ENCODE assay signal across 23 mouse cellular contexts in the genomic region with DNA sequence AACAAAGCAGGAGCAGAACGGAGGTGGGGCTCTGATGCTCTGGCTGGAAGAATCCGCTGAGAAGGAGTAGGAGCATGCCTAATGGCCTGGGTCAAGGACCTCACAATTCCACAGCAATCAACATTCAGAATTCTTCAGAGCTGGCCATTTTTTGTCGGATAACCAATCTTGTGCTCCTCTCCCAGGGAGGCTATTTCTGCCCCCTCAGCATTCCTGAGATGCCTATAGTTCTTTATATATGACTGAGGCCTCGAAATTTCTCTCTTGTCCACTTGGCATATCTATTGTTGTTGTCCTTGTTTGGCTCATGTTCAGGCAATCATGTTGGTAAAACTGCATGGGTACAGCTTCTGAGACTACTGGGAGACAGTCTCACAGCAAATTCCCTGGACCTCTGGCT.
DNase-seq lines count a peak whose midpoint lies in the region; ATAC-seq and TF ChIP-seq lines count a peak whose summit lies in the region.
"Had no signal": no experiment of that assay in that cellular context is flagged by ENCODE, and none has a peak within 500 bp of the region (broad histone marks: within the 10 kb centered on the region; RNA-seq: fewer than 3 reads in every experiment).

No protein-coding gene starts in this region.

- H3K9ac ChIP-seq in heart, embryonic 13.5 days, result no peak overlapping the region
- no peak overlapping the region for H3K9ac ChIP-seq in heart, embryonic 11.5 days (ENCODE audit: low read depth, low read length)
- H3K9ac ChIP-seq in kidney, postnatal 0 days (ENCODE audit: low read depth, low read length), result no peak overlapping the region
- H3K9ac ChIP-seq: embryonic facial prominence, embryonic 12.5 days; forebrain, embryonic 12.5 days; hindbrain, embryonic 14.5 days; liver, embryonic 12.5 days; midbrain, embryonic 15.5 days; neural tube, embryonic 12.5 days had no signal

- H3K36me3 ChIP-seq in heart, embryonic 13.5 days, result no peaks in the 10 kb centered on the region
- H3K36me3 ChIP-seq in heart, embryonic 11.5 days (ENCODE audit: control insufficient read depth, insufficient read depth, low read length), result no peaks in the 10 kb centered on the region
- H3K36me3 ChIP-seq in kidney, postnatal 0 days (ENCODE audit: insufficient read depth, low read length), result no peaks in the 10 kb centered on the region
- H3K36me3 ChIP-seq: embryonic facial prominence, embryonic 12.5 days; forebrain, embryonic 12.5 days; G1E; liver, embryonic 12.5 days; midbrain, embryonic 15.5 days; neural tube, embryonic 12.5 days had no signal

- H3K4me2 ChIP-seq in heart, embryonic 13.5 days, result no peak overlapping the region
- no peak overlapping the region for H3K4me2 ChIP-seq in heart, embryonic 11.5 days
- no peak overlapping the region for H3K4me2 ChIP-seq in kidney, postnatal 0 days (ENCODE audit: low read length)
- H3K4me2 ChIP-seq: embryonic facial prominence, embryonic 12.5 days; forebrain, embryonic 12.5 days; hindbrain, embryonic 14.5 days; liver, embryonic 12.5 days; midbrain, embryonic 15.5 days; neural tube, embryonic 12.5 days had no signal

- TF ChIP-seq CTCF in kidney, postnatal 0 days (IDR thresholded peaks at IDR 0.05; ENCODE audit: low read depth), result no peak

- no peak for ATAC-seq in heart, embryonic 13.5 days (ENCODE audit: extremely low read depth, insufficient number of reproducible peaks, low FRiP score, low TSS enrichment)
- ATAC-seq in heart, embryonic 11.5 days (replicated peaks; ENCODE audit: insufficient number of reproducible peaks, low FRiP score, low TSS enrichment), result no peak
- no peak for ATAC-seq in kidney, postnatal 0 days (replicated peaks; ENCODE audit: low FRiP score, low read depth)
- ATAC-seq: liver, embryonic 12.5 days; midbrain, embryonic 15.5 days had no signal

- H3K4me3 ChIP-seq in heart, embryonic 13.5 days, result no peak overlapping the region
- no peak overlapping the region for H3K4me3 ChIP-seq in heart, embryonic 11.5 days (ENCODE audit: low read depth, low read length)
- H3K4me3 ChIP-seq in kidney, postnatal 0 days (replicated peaks; ENCODE audit: low read depth, low read length), result no peak overlapping the region
- H3K4me3 ChIP-seq: embryonic facial prominence, embryonic 12.5 days; erythroblast, embryonic 14.5 days; forebrain, embryonic 12.5 days; liver, embryonic 12.5 days; midbrain, embryonic 15.5 days; neural tube, embryonic 12.5 days had no signal

- peak overlapping the region; percentile 53 for H3K27ac ChIP-seq in heart, embryonic 13.5 days (replicated peaks)
- no peak overlapping the region for H3K27ac ChIP-seq in heart, embryonic 11.5 days (ENCODE audit: low read depth, low read length)
- no peak overlapping the region for H3K27ac ChIP-seq in kidney, postnatal 0 days
- H3K27ac ChIP-seq: embryonic facial prominence, embryonic 12.5 days; forebrain, embryonic 12.5 days; hindbrain, embryonic 14.5 days; liver, embryonic 12.5 days; midbrain, embryonic 15.5 days; neural tube, embryonic 12.5 days had no signal

- peaks cover 22% of the 10 kb centered on the region for H3K4me1 ChIP-seq in heart, embryonic 13.5 days
- no peaks in the 10 kb centered on the region for H3K4me1 ChIP-seq in heart, embryonic 11.5 days (ENCODE audit: control insufficient read depth, insufficient read depth, low read length)
- no peaks in the 10 kb centered on the region for H3K4me1 ChIP-seq in kidney, postnatal 0 days (replicated peaks; ENCODE audit: insufficient read depth, low read length)
- H3K4me1 ChIP-seq: embryonic facial prominence, embryonic 12.5 days; forebrain, embryonic 12.5 days; liver, embryonic 12.5 days; midbrain, embryonic 15.5 days; neural tube, embryonic 12.5 days had no signal

- H3K9me3 ChIP-seq in heart, embryonic 13.5 days, result peaks cover 5% of the 10 kb centered on the region
- no peaks in the 10 kb centered on the region for H3K9me3 ChIP-seq in heart, embryonic 11.5 days (replicated peaks; ENCODE audit: control insufficient read depth, low read length)
- H3K9me3 ChIP-seq in kidney, postnatal 0 days (replicated peaks; ENCODE audit: low read length), result no peaks in the 10 kb centered on the region
- H3K9me3 ChIP-seq: embryonic facial prominence, embryonic 12.5 days; forebrain, embryonic 12.5 days; liver, embryonic 12.5 days; midbrain, embryonic 15.5 days; neural tube, embryonic 12.5 days had no signal

- no peaks in the 10 kb centered on the region for H3K27me3 ChIP-seq in heart, embryonic 13.5 days (replicated peaks)
- H3K27me3 ChIP-seq in heart, embryonic 11.5 days (ENCODE audit: control insufficient read depth, insufficient read depth, low read length), result no peaks in the 10 kb centered on the region
- no peaks in the 10 kb centered on the region for H3K27me3 ChIP-seq in kidney, postnatal 0 days (ENCODE audit: insufficient read depth, low read length)
- H3K27me3 ChIP-seq: embryonic facial prominence, embryonic 12.5 days; forebrain, embryonic 12.5 days; liver, embryonic 12.5 days; midbrain, embryonic 15.5 days; neural tube, embryonic 12.5 days had no signal

- DNase-seq in kidney, postnatal 0 days (ENCODE audit: low spot score), result peak; percentile 6
- DNase-seq in kidney, adult 11 months, result no peak
- peak; percentile 79 for DNase-seq in Muller cell, postnatal 12 days (ENCODE audit: inconsistent ontology term)
- DNase-seq in embryo, embryonic 9.5 days (ENCODE audit: extremely low spot score), result peak; percentile 9
- DNase-seq in right cerebral cortex, adult 2 months (ENCODE audit: low spot score in 2 of 2), result no peak
- DNase-seq in cerebellum, postnatal 14 days, result no peak
- DNase-seq: adrenal gland, postnatal 14 days; gastrocnemius, postnatal 36 days; heart, postnatal 14 days; kidney, adult 8-10 months; kidney, postnatal 14 days; lung, adult 18-20 months; thymus, postnatal 36 days had no signal

- WGBS in heart, embryonic 13.5 days, result 26% methylated on average over 4 of the region's 4 CpGs
- WGBS in heart, embryonic 11.5 days (ENCODE audit: insufficient replicate concordance), result 39% methylated on average over 4 of the region's 4 CpGs
- WGBS in kidney, postnatal 0 days, result 40% methylated on average over 4 of the region's 4 CpGs

Comparison
In these comparisons a context has a peak if more than half of its experiments do, and no peak if none do; other contexts are left out.
1. DNase-seq: peak in kidney, postnatal 0 days (single experiment), Muller cell, postnatal 12 days (single experiment) and embryo, embryonic 9.5 days (single experiment); none in kidney, adult 11 months (single experiment), right cerebral cortex, adult 2 months (0 of 2) and cerebellum, postnatal 14 days (0 of 2).